Mouse (Mus musculus) effector memory CD4-positive, alpha-beta T cell, adult 7 months (primary cell): ENCODE data around the gene Casp7. TPM values are rescaled to one million over a fixed set of nuclear protein-coding genes. Genes with fewer than 3 reads are reported as not detected.

Experiments
- polyA plus RNA-seq: library from polyadenylated mRNA; unstranded; fragments of 100-300 nt; shearing (Covaris generic); gene quantifications from one replicate; pipeline ENCODE4 v1.2.1, GENCODE M21; 2017

The Casp7 gene
- polyA plus RNA-seq: 17.0 TPM

GRCm38 (mm10) chr19:56396669-56397621 lies at the start of gene Casp7:
Casp7 (plus strand) TSS chr19:56397129.

GRCm38 (mm10) chr19:56389879-56390278 lies 7.0 kb upstream of the Casp7 start, which contains the start of gene Nrap:
Nrap (minus strand) TSS chr19:56390037.

GRCm38 (mm10) chr19:56461522-56462101 lies 64.7 kb downstream of the Casp7 start, which contains the start of gene Plekhs1:
Plekhs1 (plus strand) TSS chr19:56461640.

Other genes with a start within 250 kb of the Casp7 start
- 0.27 TPM for gene Habp2, start 110.0 kb upstream of the Casp7 start, polyA plus RNA-seq
- not detected for gene Nrap, start 7.1 kb upstream of the Casp7 start, polyA plus RNA-seq
- 0.29 TPM for gene Plekhs1, start 64.5 kb downstream of the Casp7 start, polyA plus RNA-seq
- gene Dclre1a, start 151.1 kb downstream of the Casp7 start, polyA plus RNA-seq: 2.4 TPM
- 21.9 TPM for gene Nhlrc2, start 151.1 kb downstream of the Casp7 start, polyA plus RNA-seq